Mouse (Mus musculus) stomach, embryonic 14.5 days (tissue): ENCODE data around the gene Mrps10. TPM values are rescaled to one million over a fixed set of nuclear protein-coding genes. Genes with fewer than 3 reads are reported as not detected.
A peak's percentile ranks its signal among the peaks of the same experiment; 100 is the strongest.

Source experiments
- ATAC-seq: fragments of 200-750 bp; cut with Nextera tagmentation; 2 replicates; pipeline ENCODE4 v1.8.0; 2017; ENCODE audit warnings: low read depth, moderate TSS enrichment; ENCODE audit not compliant: insufficient number of reproducible peaks, insufficient read depth, low FRiP score
- H3K27ac ChIP-seq: fragments of 300-500 bp; sonication (generic); 2 replicates; pipeline ENCODE4 v1.5.1; 2014; ENCODE audit warnings: mild to moderate bottlenecking, low read length, moderate library complexity, mixed read lengths
- H3K27me3 ChIP-seq: fragments of 300-500 bp; sonication (generic); 2 replicates; pipeline ENCODE4 v1.6.1; 2014; ENCODE audit warnings: low read length, control low read depth, mixed read lengths; ENCODE audit not compliant: control insufficient read depth, insufficient read depth
- H3K36me3 ChIP-seq: fragments of 300-500 bp; sonication (generic); 2 replicates; pipeline ENCODE4 v1.6.1; 2014; ENCODE audit warnings: mild to moderate bottlenecking, control low read depth, low read length, moderate library complexity, mixed read lengths; ENCODE audit not compliant: control insufficient read depth, insufficient read depth
- H3K4me1 ChIP-seq: fragments of 300-500 bp; sonication (generic); 2 replicates; pipeline ENCODE4 v1.6.1; 2014; ENCODE audit warnings: low read length, control low read depth, mixed read lengths; ENCODE audit not compliant: control insufficient read depth, insufficient read depth
- H3K4me2 ChIP-seq: fragments of 300-500 bp; sonication (generic); replicated peaks from 2 replicates; pipeline ENCODE4 v1.6.1; 2014; ENCODE audit warnings: low read depth, low read length, control low read depth
- H3K4me3 ChIP-seq: fragments of 300-500 bp; sonication (generic); 2 replicates; pipeline ENCODE4 v1.5.1; 2014; ENCODE audit warnings: low read depth, low read length, control low read depth
- H3K9ac ChIP-seq: fragments of 300-500 bp; sonication (generic); replicated peaks from 2 replicates; pipeline ENCODE4 v1.6.1; 2014; ENCODE audit warnings: low read depth, mild to moderate bottlenecking, control low read depth, low read length, moderate library complexity, mixed read lengths
- H3K9me3 ChIP-seq: fragments of 300-500 bp; sonication (generic); 2 replicates; pipeline ENCODE4 v1.6.1; 2016; ENCODE audit warnings: low read depth, low read length, control low read depth; ENCODE audit not compliant: control insufficient read depth
- WGBS: fragments of 180-500 bp; shearing (Covaris S2); extraction: QIAGEN DNeasy Blood & Tissue Kit; methylation state at CpG from one replicate; pipeline ENCODE4 v1.1.7; 2014; 5-methylcytosine and 5-hydroxymethylcytosine counted together
- polyA plus RNA-seq: library from polyadenylated mRNA; unstranded; fragments of >200 nt; fragmentation: Nextera tagmentation; extraction: Ambion mirVana; gene quantifications from 2 replicates; pipeline ENCODE4 v1.2.1, GENCODE M21; 2014

Gene Mrps10
- polyA plus RNA-seq = 70.3 and 72.3 TPM in 2 replicates

- peak within 1 kb of the TSS; percentile 83 for H3K4me3 ChIP-seq
- H3K36me3 ChIP-seq = peaks cover 11% of the 10 kb centered on the region
- peak within 1 kb of the TSS; percentile 33 for H3K27ac ChIP-seq
- 0 out of 2 replicates have a peak, but pooled peaks cover 3% of the 10 kb centered on the region for H3K4me1 ChIP-seq
- peak; percentile 80 for ATAC-seq
- no peaks in the 10 kb centered on the region for H3K27me3 ChIP-seq
- H3K9me3 ChIP-seq = no peaks in the 10 kb centered on the region
- H3K9ac ChIP-seq = peak within 1 kb of the TSS; percentile 58
- WGBS = 4% methylated on average over 35 of the region's 35 CpGs
- peak within 1 kb of the TSS; percentile 85 for H3K4me2 ChIP-seq
Observed at GRCm38 (mm10) chr17:47368401-47369086, at the start of gene Mrps10. Mrps10 (plus strand) TSS chr17:47368887.

- Histone ChIP-seq H3K27me3 (no peaks in the 10 kb centered on the region), H3K27ac (no peak overlapping the region), H3K4me1 (no peaks in the 10 kb centered on the region), H3K9me3 (no peaks in the 10 kb centered on the region), H3K36me3 (peaks cover 50% of the 10 kb centered on the region), H3K4me3 (no peak overlapping the region), H3K4me2 (no peak overlapping the region), H3K9ac (no peak overlapping the region)
- no peak for ATAC-seq
- WGBS = 75% methylated on average over 20 of the region's 20 CpGs
Observed at GRCm38 (mm10) chr17:47318972-47319625, 49.6 kb upstream of the Mrps10 start.

- 90% methylated on average over 12 of the region's 12 CpGs for WGBS
- H3K27me3 ChIP-seq = no peaks in the 10 kb centered on the region
Observed at GRCm38 (mm10) chr17:47319761-47320160, 48.9 kb upstream of the Mrps10 start.

GRCm38 (mm10) chr17:47322128-47322990 lies 46.3 kb upstream of the Mrps10 start:
- Histone ChIP-seq H3K4me2 (no peak overlapping the region), H3K9me3 (no peaks in the 10 kb centered on the region), H3K4me1 (no peaks in the 10 kb centered on the region), H3K36me3 (peaks cover 42% of the 10 kb centered on the region; the same call in 1 of the 2 replicates), H3K4me3 (no peak overlapping the region), H3K27me3 (no peaks in the 10 kb centered on the region), H3K9ac (no peak overlapping the region), H3K27ac (no peak overlapping the region)
- WGBS = 83% methylated on average over 22 of the region's 22 CpGs
- no peak for ATAC-seq

More at GRCm38 (mm10) chr17:47319761-47320160, 48.9 kb upstream of the Mrps10 start:
- H3K36me3 ChIP-seq = peaks cover 48% of the 10 kb centered on the region
- no peak for ATAC-seq
- H3K9ac ChIP-seq = no peak overlapping the region
- no peaks in the 10 kb centered on the region for H3K9me3 ChIP-seq
- H3K27ac ChIP-seq = no peak overlapping the region
- no peaks in the 10 kb centered on the region for H3K4me1 ChIP-seq
- no peak overlapping the region for H3K4me3 ChIP-seq
- H3K4me2 ChIP-seq = no peak overlapping the region

GRCm38 (mm10) chr17:47322991-47323295 lies 45.7 kb upstream of the Mrps10 start:
- Histone ChIP-seq H3K36me3 (peaks cover 39% of the 10 kb centered on the region; the same call in 1 of the 2 replicates), H3K4me1 (no peaks in the 10 kb centered on the region), H3K9ac (no peak overlapping the region), H3K4me2 (no peak overlapping the region), H3K27me3 (no peaks in the 10 kb centered on the region), H3K27ac (0 out of 2 replicates have a peak overlapping the region, but pooled peaks have one; percentile 29), H3K4me3 (no peak overlapping the region), H3K9me3 (no peaks in the 10 kb centered on the region)
- 76% methylated on average over 6 of the region's 6 CpGs for WGBS
- ATAC-seq = no peak

- Histone ChIP-seq H3K27ac (no peak overlapping the region), H3K4me2 (no peak overlapping the region), H3K4me1 (no peaks in the 10 kb centered on the region), H3K4me3 (no peak overlapping the region), H3K27me3 (no peaks in the 10 kb centered on the region), H3K9me3 (no peaks in the 10 kb centered on the region), H3K9ac (no peak overlapping the region), H3K36me3 (peaks cover 53% of the 10 kb centered on the region)
- ATAC-seq = no peak
- WGBS = 91% methylated on average over 12 of the region's 12 CpGs
Observed at GRCm38 (mm10) chr17:47327559-47327958, 41.1 kb upstream of the Mrps10 start.

- H3K9ac ChIP-seq = no peak overlapping the region
- H3K27me3 ChIP-seq = no peaks in the 10 kb centered on the region
- H3K36me3 ChIP-seq = peaks cover 53% of the 10 kb centered on the region
- 71% methylated on average over 7 of the region's 7 CpGs for WGBS
- H3K4me1 ChIP-seq = no peaks in the 10 kb centered on the region
- no peaks in the 10 kb centered on the region for H3K9me3 ChIP-seq
- H3K4me3 ChIP-seq = no peak overlapping the region
- no peak for ATAC-seq
- H3K27ac ChIP-seq = no peak overlapping the region
- H3K4me2 ChIP-seq = no peak overlapping the region
Observed at GRCm38 (mm10) chr17:47327969-47328368, 40.7 kb upstream of the Mrps10 start.

- ATAC-seq = no peak
- no peaks in the 10 kb centered on the region for H3K9me3 ChIP-seq
- H3K4me3 ChIP-seq = no peak overlapping the region
- no peak overlapping the region for H3K4me2 ChIP-seq
- peaks cover 49% of the 10 kb centered on the region for H3K36me3 ChIP-seq
- H3K27me3 ChIP-seq = no peaks in the 10 kb centered on the region
- H3K27ac ChIP-seq = no peak overlapping the region
- WGBS = 76% methylated on average over 26 of the region's 26 CpGs
- no peak overlapping the region for H3K9ac ChIP-seq
- H3K4me1 ChIP-seq = no peaks in the 10 kb centered on the region
Observed at GRCm38 (mm10) chr17:47328552-47329343, 39.9 kb upstream of the Mrps10 start.
